Mouse (Mus musculus): ENCODE measurements around the gene Popdc2. TPM values are rescaled to one million over a fixed set of nuclear protein-coding genes. Genes with fewer than 3 reads are reported as not detected.
A peak's percentile ranks its signal among the peaks of the same experiment; 100 is the strongest.

Popdc2 gene
- total and polyA plus RNA-seq, 3 experiments: 17.5 to 45.4 TPM; not detected in 1

- no peak for TF ChIP-seq ZKSCAN1 (IDR thresholded peaks at IDR 0.05; ENCODE audit: low read depth, low read length)
- no peak for TF ChIP-seq E2F4 (IDR thresholded peaks at IDR 0.05; ENCODE audit: borderline replicate concordance, low read depth, low read length)
- peak in 1 of 2 experiments; percentile 74; a peak in 3 of 4 replicates for TF ChIP-seq POLR2A (IDR thresholded peaks at IDR 0.05; ENCODE audit: control insufficient read depth in 1 of 2, insufficient read depth in 1 of 2, low read depth in 1 of 2, low read length in 2 of 2, poor library complexity in 1 of 2)
- peak; percentile 100 for TF ChIP-seq TAL1 (IDR thresholded peaks at IDR 0.05; ENCODE audit: low read length)
- TF ChIP-seq MAX (IDR thresholded peaks at IDR 0.05; ENCODE audit: low read length): 0 out of 2 replicates have a peak, but pooled peaks have one; percentile 9
- TF ChIP-seq ELF1 (IDR thresholded peaks at IDR 0.05; ENCODE audit: low read depth, low read length): peak; percentile 37
- TF ChIP-seq POLR2AphosphoS2 (IDR thresholded peaks at IDR 0.05; ENCODE audit: low read length): peak; percentile 72
- peak; percentile 19; the same call in 1 of the 2 replicates for TF ChIP-seq SMC3 (IDR thresholded peaks at IDR 0.05; ENCODE audit: low read depth, low read length)
Observed at GRCm38 (mm10) chr16:38371705-38372296, 9.8 kb downstream of the Popdc2 start (continued).

- Histone ChIP-seq H3K27me3 (ENCODE audit: control insufficient read depth in 1 of 2, insufficient read depth in 2 of 2, low read length in 2 of 2) (no peaks in the 10 kb centered on the region), H3K79me2 (ENCODE audit: control insufficient read depth, insufficient read depth, low read length, poor library complexity) (peaks cover 25% of the 10 kb centered on the region), H3K4me3 (ENCODE audit: control insufficient read depth in 1 of 2, insufficient read depth in 1 of 2, low read depth in 2 of 2, low read length in 2 of 2) (peak overlapping the region; percentile 56 to 60), H3K27ac (ENCODE audit: control insufficient read depth, low read depth, low read length) (peak overlapping the region; percentile 100), H3K9ac (ENCODE audit: control insufficient read depth, low read depth, low read length, poor library complexity, severe bottlenecking) (peak overlapping the region; percentile 80), H3K9me3 (replicated peaks; ENCODE audit: insufficient read depth, low read length) (no peaks in the 10 kb centered on the region), H3K36me3 (ENCODE audit: control insufficient read depth in 1 of 2, insufficient read depth in 2 of 2, low read length in 2 of 2) (peaks cover 0 to 47% of the 10 kb centered on the region in 2 experiments; a peak in 2 of 4 replicates), H3K4me1 (ENCODE audit: control insufficient read depth in 1 of 2, insufficient read depth in 2 of 2, low read length in 2 of 2) (peaks cover 27 to 57% of the 10 kb centered on the region in 2 experiments)
- no peak for DNase-seq (ENCODE audit: low read depth, low spot score)
- TF ChIP-seq EP300 (IDR thresholded peaks at IDR 0.05; ENCODE audit: low read depth in 1 of 2, low read length in 2 of 2) (peak in 1 of 2 experiments; percentile 6; a peak in 1 of 4 replicates), ZKSCAN1 (IDR thresholded peaks at IDR 0.05; ENCODE audit: low read depth, low read length) (no peak)
Observed at GRCm38 (mm10) chr16:38372876-38373275, 10.9 kb downstream of the Popdc2 start.

GRCm38 (mm10) chr16:38373439-38373838 lies 11.4 kb downstream of the Popdc2 start:
- Histone ChIP-seq H3K27ac (ENCODE audit: control insufficient read depth, low read depth, low read length) (peak overlapping the region; percentile 100), H3K4me3 (ENCODE audit: control insufficient read depth in 1 of 2, insufficient read depth in 1 of 2, low read depth in 2 of 2, low read length in 2 of 2) (peak overlapping the region; percentile 56 to 60), H3K4me1 (ENCODE audit: control insufficient read depth in 1 of 2, insufficient read depth in 2 of 2, low read length in 2 of 2) (peaks cover 26 to 54% of the 10 kb centered on the region in 2 experiments), H3K9ac (ENCODE audit: control insufficient read depth, low read depth, low read length, poor library complexity, severe bottlenecking) (peak overlapping the region; percentile 80), H3K79me2 (ENCODE audit: control insufficient read depth, insufficient read depth, low read length, poor library complexity) (peaks cover 25% of the 10 kb centered on the region), H3K36me3 (ENCODE audit: control insufficient read depth in 1 of 2, insufficient read depth in 2 of 2, low read length in 2 of 2) (peaks cover 3 to 44% of the 10 kb centered on the region in 2 experiments; a peak in 3 of 4 replicates), H3K27me3 (ENCODE audit: control insufficient read depth in 1 of 2, insufficient read depth in 2 of 2, low read length in 2 of 2) (no peaks in the 10 kb centered on the region), H3K9me3 (replicated peaks; ENCODE audit: insufficient read depth, low read length) (no peaks in the 10 kb centered on the region)
- DNase-seq (ENCODE audit: low read depth, low spot score): peak; percentile 82
- peak; percentile 39 for TF ChIP-seq MXI1 (IDR thresholded peaks at IDR 0.05; ENCODE audit: low read depth, low read length)
- TF ChIP-seq MAZ (IDR thresholded peaks at IDR 0.05; ENCODE audit: low read depth, low read length): no peak
- TF ChIP-seq BHLHE40 (IDR thresholded peaks at IDR 0.05; ENCODE audit: borderline replicate concordance, low read depth, low read length): 0 out of 2 replicates have a peak, but pooled peaks have one; percentile 7
- TF ChIP-seq TCF12 (IDR thresholded peaks at IDR 0.05; ENCODE audit: low read depth, low read length): peak; percentile 59
- no peak for TF ChIP-seq SMC3 (IDR thresholded peaks at IDR 0.05; ENCODE audit: low read depth, low read length)
- TF ChIP-seq TBP (IDR thresholded peaks at IDR 0.05; ENCODE audit: low read depth, low read length): 0 out of 2 replicates have a peak, but pooled peaks have one; percentile 41
- TF ChIP-seq GATA1 (IDR thresholded peaks at IDR 0.05; ENCODE audit: low read depth, low read length): no peak; the same call in 1 of the 2 replicates
- TF ChIP-seq POLR2AphosphoS5 (IDR thresholded peaks at IDR 0.05; ENCODE audit: borderline replicate concordance, low read depth, low read length): no peak
- no peak for TF ChIP-seq CHD2 (IDR thresholded peaks at IDR 0.05; ENCODE audit: low read length)
- no peak for TF ChIP-seq POLR2A (IDR thresholded peaks at IDR 0.05; ENCODE audit: control insufficient read depth in 1 of 2, insufficient read depth in 1 of 2, low read depth in 1 of 2, low read length in 2 of 2, poor library complexity in 1 of 2)
- TF ChIP-seq EP300 (IDR thresholded peaks at IDR 0.05; ENCODE audit: low read depth in 1 of 2, low read length in 2 of 2): peak in 1 of 2 experiments; percentile 26; a peak in 1 of 4 replicates
- peak; percentile 69 for TF ChIP-seq HCFC1 (IDR thresholded peaks at IDR 0.05; ENCODE audit: low read depth, low read length)
- peak; percentile 46 for TF ChIP-seq RCOR1 (IDR thresholded peaks at IDR 0.05; ENCODE audit: low read depth, low read length)
- peak; percentile 86 for TF ChIP-seq ETS1 (IDR thresholded peaks at IDR 0.05; ENCODE audit: low read depth, low read length)
- TF ChIP-seq E2F4 (IDR thresholded peaks at IDR 0.05; ENCODE audit: borderline replicate concordance, low read depth, low read length): no peak
- TF ChIP-seq TAL1 (IDR thresholded peaks at IDR 0.05; ENCODE audit: low read length): no peak
- no peak for TF ChIP-seq ELF1 (IDR thresholded peaks at IDR 0.05; ENCODE audit: low read depth, low read length)
- 0 out of 2 replicates have a peak, but pooled peaks have one; percentile 11 for TF ChIP-seq USF1 (IDR thresholded peaks at IDR 0.05; ENCODE audit: low read depth, low read length)
- TF ChIP-seq JUND (IDR thresholded peaks at IDR 0.05; ENCODE audit: low read depth, low read length): no peak
- TF ChIP-seq NRF1 (IDR thresholded peaks at IDR 0.05; ENCODE audit: insufficient read depth, low read depth, low read length, poor library complexity, severe bottlenecking): peak; percentile 87
- no peak for TF ChIP-seq CTCF (IDR thresholded peaks at IDR 0.05 in 2 of 3, conservative IDR thresholded peaks at IDR 0.05 in 1 of 3; ENCODE audit: control insufficient read depth in 1 of 3, insufficient read depth in 1 of 3, low read depth in 2 of 3, low read length in 3 of 3, poor library complexity in 1 of 3, severe bottlenecking in 1 of 3)
- peak; percentile 49 for TF ChIP-seq NELFE (IDR thresholded peaks at IDR 0.05; ENCODE audit: low read depth, low read length)
- TF ChIP-seq ZMIZ1 (IDR thresholded peaks at IDR 0.05; ENCODE audit: low read depth, low read length): peak; percentile 77
- no peak for TF ChIP-seq MYC (IDR thresholded peaks at IDR 0.05; ENCODE audit: low read depth, low read length)
